Mouse (Mus musculus) G1E (cell line): ENCODE results near the gene Cd300c2.

Source experiments
- CTCF ChIP-seq: IDR thresholded peaks from 2 replicates; pipeline ENCODE4 v1.5.1; 2012; ENCODE audit warnings: low read depth, low read length, inconsistent platforms, mixed read lengths
- POLR2AphosphoS5 ChIP-seq: IDR thresholded peaks from 2 replicates; pipeline ENCODE4 v1.6.1; 2012; ENCODE audit warnings: low read depth, low read length, inconsistent platforms; ENCODE audit not compliant: insufficient replicate concordance
- TAL1 ChIP-seq: conservative IDR thresholded peaks from 2 replicates; pipeline ENCODE4 v1.6.1; 2012; ENCODE audit warnings: low read depth, low read length, inconsistent platforms, mixed read lengths

DNA sequence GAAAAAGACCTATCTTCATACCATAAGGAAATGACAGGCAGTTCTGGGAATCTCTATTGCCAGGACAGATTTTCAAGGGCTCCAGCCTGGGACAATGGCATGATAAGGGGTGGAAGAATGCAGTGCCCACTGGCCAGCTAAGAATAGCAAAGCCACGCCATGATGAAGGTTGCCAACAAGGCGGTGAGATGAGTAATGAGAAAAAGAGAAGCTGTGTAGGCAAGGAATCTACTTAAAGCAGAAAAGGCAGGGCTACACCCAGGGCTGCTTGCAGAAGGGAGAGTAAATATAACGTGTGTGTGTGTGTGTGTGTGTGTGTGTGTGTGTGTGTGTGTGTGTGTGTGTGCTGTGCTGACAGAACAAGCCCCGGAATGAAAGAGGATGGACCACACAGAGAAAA, 19.8 kb downstream of the Cd300c2 start:
- no peak for TF ChIP-seq CTCF
- no peak for TF ChIP-seq POLR2AphosphoS5
- no peak for TF ChIP-seq TAL1
